Mouse (Mus musculus) ES-Bruce4 (cell line): Measurements from ENCODE around the gene Dlat.

Experiments
- CTCF ChIP-seq: IDR thresholded peaks from one replicate; pipeline ENCODE4 v1.8.1; 2011; ENCODE audit warnings: low read depth, low read length
- EP300 ChIP-seq: IDR thresholded peaks from 2 replicates; pipeline ENCODE4 v1.6.1; 2011; ENCODE audit warnings: low read depth, low read length; ENCODE audit not compliant: insufficient read depth
- POLR2A ChIP-seq: IDR thresholded peaks from one replicate; pipeline ENCODE4 v1.8.1; 2011; ENCODE audit warnings: low read length; ENCODE audit not compliant: insufficient read depth

DNA sequence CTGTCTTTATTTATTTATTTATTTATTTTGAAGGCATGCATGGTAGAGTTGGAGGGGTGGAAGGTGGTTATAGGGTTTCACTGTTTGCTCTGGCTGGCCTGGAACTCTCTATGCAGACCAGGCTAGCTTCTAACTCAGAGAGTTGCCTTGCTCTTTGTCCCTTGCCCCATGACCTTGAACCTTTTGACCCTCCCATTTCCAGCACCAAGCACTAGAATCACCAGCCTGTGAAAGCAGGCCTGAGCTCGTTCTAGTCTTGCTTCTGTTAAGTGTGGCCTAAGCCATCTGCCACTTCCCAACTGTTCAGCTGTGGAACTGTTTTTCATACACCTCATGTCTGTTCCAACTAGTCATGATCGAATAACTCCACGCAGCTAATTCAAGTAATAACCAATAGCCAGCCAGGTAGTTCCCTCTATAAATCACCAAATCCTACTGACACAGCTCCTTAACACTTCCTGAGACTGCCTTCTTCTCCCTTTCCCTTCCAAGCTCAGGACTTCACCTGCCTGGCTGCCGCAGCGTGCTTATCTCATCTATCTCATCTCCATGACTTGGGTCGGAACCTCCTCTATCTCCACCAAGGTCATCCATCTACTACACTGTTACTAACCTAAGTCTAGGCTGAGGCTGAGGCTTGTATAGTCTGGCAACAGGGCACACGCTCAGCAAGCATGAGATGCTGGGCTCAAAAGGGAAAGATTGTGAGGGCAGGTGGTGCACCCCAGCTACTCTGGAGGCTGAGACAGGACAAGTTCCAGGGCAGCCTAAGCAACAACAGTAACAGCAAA lies 57.3 kb downstream of the Dlat start:
- TF ChIP-seq POLR2A, result no peak
- TF ChIP-seq CTCF, result no peak
- no peak for TF ChIP-seq EP300
